Mouse (Mus musculus) kidney, embryonic 14.5 days (tissue): ENCODE results near the gene Ube2d1. TPM values are rescaled to one million over a fixed set of nuclear protein-coding genes. Genes with fewer than 3 reads are reported as not detected.
A peak's percentile ranks its signal among the peaks of the same experiment; 100 is the strongest.

Source experiments
- ATAC-seq: fragments of 200-750 bp; cut with Nextera tagmentation; 2 replicates; pipeline ENCODE4 v1.8.0; 2017; ENCODE audit warnings: moderate number of reproducible peaks, mild to moderate bottlenecking, moderate TSS enrichment, moderate library complexity; ENCODE audit not compliant: low FRiP score, low TSS enrichment
- H3K27ac ChIP-seq: fragments of 300-500 bp; sonication (generic); 2 replicates; pipeline ENCODE4 v1.5.1; 2014; ENCODE audit warnings: low read depth, mild to moderate bottlenecking, low read length, moderate library complexity, mixed read lengths
- H3K27me3 ChIP-seq: fragments of 300-500 bp; sonication (generic); 2 replicates; pipeline ENCODE4 v1.6.1; 2014; ENCODE audit warnings: mild to moderate bottlenecking, low read length; ENCODE audit not compliant: control insufficient read depth, insufficient read depth
- H3K36me3 ChIP-seq: fragments of 300-500 bp; sonication (generic); 2 replicates; pipeline ENCODE4 v1.6.1; 2014; ENCODE audit warnings: low read length, mixed read lengths; ENCODE audit not compliant: control insufficient read depth, insufficient read depth
- H3K4me1 ChIP-seq: fragments of 300-500 bp; sonication (generic); 2 replicates; pipeline ENCODE4 v1.6.1; 2014; ENCODE audit warnings: low read length, mixed read lengths; ENCODE audit not compliant: control insufficient read depth, insufficient read depth
- H3K4me2 ChIP-seq: fragments of 300-500 bp; sonication (generic); replicated peaks from 2 replicates; pipeline ENCODE4 v1.6.1; 2014; ENCODE audit warnings: low read depth, mild to moderate bottlenecking, low read length
- H3K4me3 ChIP-seq: fragments of 300-500 bp; sonication (generic); 2 replicates; pipeline ENCODE4 v1.5.1; 2014; ENCODE audit warnings: mild to moderate bottlenecking, low read length
- H3K9ac ChIP-seq: fragments of 300-500 bp; sonication (generic); 2 replicates; pipeline ENCODE4 v1.6.1; 2014; ENCODE audit warnings: low read depth, mild to moderate bottlenecking, low read length, moderate library complexity
- H3K9me3 ChIP-seq: fragments of 300-500 bp; sonication (generic); 2 replicates; pipeline ENCODE4 v1.6.1; 2016; ENCODE audit warnings: low read length; ENCODE audit not compliant: control insufficient read depth
- WGBS: fragments of 180-500 bp; shearing (Covaris S2); extraction: QIAGEN DNeasy Blood & Tissue Kit; methylation state at CpG from one replicate; pipeline ENCODE4 v1.1.7; 2014; 5-methylcytosine and 5-hydroxymethylcytosine counted together
- polyA plus RNA-seq: library from polyadenylated mRNA; unstranded; fragments of >200 nt; fragmentation: Nextera tagmentation; extraction: Ambion mirVana; gene quantifications from 2 replicates; pipeline ENCODE4 v1.2.1, GENCODE M21; 2014

Ube2d1 gene
- polyA plus RNA-seq, 1 experiment from 2014 or later = 83.1 TPM

DNA sequence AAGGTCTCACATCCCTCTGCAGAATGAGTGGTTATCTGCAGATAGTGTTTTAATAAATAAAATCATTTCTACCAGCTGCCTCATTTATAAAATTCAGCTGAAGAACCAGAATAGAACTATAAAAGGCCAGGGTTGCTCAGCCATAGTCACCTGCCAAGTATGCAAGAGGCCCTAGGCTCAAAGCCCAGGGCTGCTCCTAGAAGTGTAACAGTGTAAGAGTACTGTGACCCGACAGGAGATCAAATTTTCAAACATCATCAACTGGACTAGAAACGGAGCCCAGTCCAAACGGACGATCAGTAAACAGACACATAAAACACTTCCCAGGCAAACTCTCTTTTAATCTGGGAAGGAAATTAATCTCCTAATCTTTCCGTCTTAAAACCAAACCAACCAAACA lies 33.2 kb downstream of the Ube2d1 start:
- Histone ChIP-seq H3K27me3 (no peaks in the 10 kb centered on the region), H3K9me3 (no peaks in the 10 kb centered on the region), H3K36me3 (peaks cover 10% of the 10 kb centered on the region; the same call in 1 of the 2 replicates), H3K4me2 (no peak overlapping the region), H3K27ac (no peak overlapping the region), H3K4me1 (no peaks in the 10 kb centered on the region), H3K4me3 (no peak overlapping the region), H3K9ac (no peak overlapping the region)
- no peak for ATAC-seq
- 65% methylated on average over 5 of the region's 5 CpGs for WGBS

DNA sequence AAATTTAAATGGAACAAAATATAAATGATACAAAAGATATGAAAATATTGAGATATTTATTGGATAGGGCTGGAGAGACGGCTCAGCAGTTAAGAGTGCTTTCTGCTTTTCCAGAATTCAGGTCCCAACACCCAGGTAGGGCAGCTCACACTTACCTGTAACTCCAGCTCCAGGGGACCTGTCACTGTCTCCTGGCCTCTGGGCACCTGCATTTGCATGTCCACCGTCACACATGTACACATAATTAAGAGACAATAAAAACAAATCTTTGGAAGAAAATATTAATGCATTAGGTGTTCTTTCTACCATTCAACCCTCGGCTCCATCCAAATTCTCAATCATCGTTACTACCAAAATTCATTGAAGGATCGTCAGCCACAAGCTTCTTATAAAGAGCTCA lies 33.8 kb downstream of the Ube2d1 start:
- ATAC-seq = no peak
- WGBS = 92% methylated on average over 5 of the region's 5 CpGs
- Histone ChIP-seq H3K27me3 (no peaks in the 10 kb centered on the region), H3K9ac (no peak overlapping the region), H3K9me3 (no peaks in the 10 kb centered on the region), H3K27ac (no peak overlapping the region), H3K4me2 (no peak overlapping the region), H3K36me3 (peaks cover 10% of the 10 kb centered on the region; the same call in 1 of the 2 replicates), H3K4me1 (no peaks in the 10 kb centered on the region), H3K4me3 (no peak overlapping the region)

DNA sequence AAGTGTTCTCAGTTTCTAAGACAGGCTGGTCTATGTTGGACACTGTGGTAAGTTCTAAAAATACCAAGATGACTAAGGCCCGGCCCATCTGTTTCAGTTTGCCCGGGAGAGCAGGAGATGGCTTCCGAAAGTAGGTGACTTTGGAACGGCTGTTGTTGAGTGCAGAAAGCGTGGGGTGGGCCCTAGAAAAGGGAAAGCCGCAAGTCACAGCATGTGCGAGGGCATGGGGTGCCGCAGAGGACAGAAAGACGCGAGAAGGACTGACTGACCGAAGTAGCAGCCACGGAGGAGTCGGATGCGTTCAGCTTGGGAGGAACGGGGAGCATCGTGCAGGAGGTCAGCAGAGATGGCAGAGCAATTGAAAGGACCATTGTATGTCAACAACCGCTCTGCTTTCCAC lies 34.6 kb downstream of the Ube2d1 start:
- WGBS = 85% methylated on average over 17 of the region's 17 CpGs

GRCm38 (mm10) chr10:71249086-71249880 lies 35.8 kb downstream of the Ube2d1 start:
- Histone ChIP-seq H3K9me3 (no peaks in the 10 kb centered on the region), H3K27me3 (no peaks in the 10 kb centered on the region), H3K4me1 (no peaks in the 10 kb centered on the region), H3K4me3 (no peak overlapping the region), H3K4me2 (no peak overlapping the region), H3K9ac (no peak overlapping the region), H3K36me3 (no peaks in the 10 kb centered on the region), H3K27ac (no peak overlapping the region)
- ATAC-seq = no peak
- 85% methylated on average over 10 of the region's 10 CpGs for WGBS

More for the DNA sequence above, 34.6 kb downstream of the Ube2d1 start:
- H3K27ac ChIP-seq = no peak overlapping the region
- ATAC-seq = no peak
- H3K9ac ChIP-seq = no peak overlapping the region
- no peak overlapping the region for H3K4me3 ChIP-seq
- no peaks in the 10 kb centered on the region for H3K27me3 ChIP-seq
- H3K36me3 ChIP-seq = peaks cover 7% of the 10 kb centered on the region; the same call in 1 of the 2 replicates
- H3K4me2 ChIP-seq = no peak overlapping the region
- no peaks in the 10 kb centered on the region for H3K4me1 ChIP-seq
- H3K9me3 ChIP-seq = no peaks in the 10 kb centered on the region

DNA sequence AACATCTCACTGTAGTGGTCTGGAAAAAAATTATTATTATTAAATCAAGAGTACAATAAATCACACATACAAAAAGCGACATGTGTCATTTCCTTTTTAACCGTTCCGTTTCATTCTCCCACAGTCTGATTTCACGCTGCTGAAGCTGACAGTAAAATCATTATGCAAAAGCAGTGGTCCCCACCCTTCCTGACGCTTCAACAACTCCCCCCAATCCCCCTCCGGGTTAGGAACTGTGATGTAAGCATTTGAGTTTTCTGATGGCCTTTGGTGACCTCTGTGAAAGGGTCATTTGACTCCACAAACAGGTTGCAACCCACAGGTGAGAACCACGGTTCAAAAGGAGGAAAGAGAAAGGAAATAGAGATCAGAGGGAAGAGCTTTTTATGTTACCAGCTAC lies 38.1 kb downstream of the Ube2d1 start:
- no peak for ATAC-seq
- 20% methylated on average over 7 of the region's 7 CpGs for WGBS
- Histone ChIP-seq H3K36me3 (no peaks in the 10 kb centered on the region), H3K4me3 (no peak overlapping the region), H3K27ac (no peak overlapping the region), H3K27me3 (no peaks in the 10 kb centered on the region), H3K9ac (no peak overlapping the region), H3K9me3 (no peaks in the 10 kb centered on the region), H3K4me2 (no peak overlapping the region), H3K4me1 (no peaks in the 10 kb centered on the region)

DNA sequence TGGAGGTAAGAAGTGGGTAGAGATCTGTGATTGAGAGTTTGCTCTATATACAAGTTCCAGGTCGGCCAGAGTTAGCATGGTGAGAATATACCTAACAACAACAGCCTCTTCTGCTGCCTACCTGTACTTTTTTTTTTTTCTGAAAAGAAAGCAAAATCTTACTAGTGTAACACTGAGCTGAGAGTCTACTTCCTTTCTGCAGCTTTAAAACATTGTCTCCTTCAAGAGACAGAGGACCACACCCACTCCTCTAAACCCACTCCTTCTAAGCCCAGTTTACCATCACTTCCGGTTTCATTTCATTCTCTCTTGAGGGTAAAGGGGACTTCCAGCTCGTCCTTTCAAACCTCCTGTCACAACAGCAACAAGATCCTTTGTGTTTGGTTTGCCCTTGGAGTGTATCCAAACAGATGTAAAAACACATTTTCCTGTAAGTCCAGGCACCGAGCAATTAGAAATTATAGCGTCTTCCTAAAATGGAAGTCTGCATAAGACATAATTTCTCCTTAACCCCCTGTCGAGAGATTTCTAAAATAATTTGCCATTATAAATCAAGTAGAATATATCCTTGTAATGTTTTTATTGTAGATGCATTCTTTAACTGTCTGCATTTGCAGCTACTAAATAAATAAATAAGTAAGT lies 45.5 kb downstream of the Ube2d1 start:
- H3K9ac ChIP-seq = no peak overlapping the region
- ATAC-seq = no peak
- WGBS = 45% methylated on average over 6 of the region's 6 CpGs
- H3K4me1 ChIP-seq = peaks cover 10% of the 10 kb centered on the region; the same call in 1 of the 2 replicates
- H3K4me3 ChIP-seq = no peak overlapping the region
- peaks cover 8% of the 10 kb centered on the region for H3K36me3 ChIP-seq
- no peak overlapping the region for H3K27ac ChIP-seq
- H3K4me2 ChIP-seq = 0 out of 2 replicates have a peak overlapping the region, but pooled peaks have one; percentile 12
- no peaks in the 10 kb centered on the region for H3K27me3 ChIP-seq
- no peaks in the 10 kb centered on the region for H3K9me3 ChIP-seq

DNA sequence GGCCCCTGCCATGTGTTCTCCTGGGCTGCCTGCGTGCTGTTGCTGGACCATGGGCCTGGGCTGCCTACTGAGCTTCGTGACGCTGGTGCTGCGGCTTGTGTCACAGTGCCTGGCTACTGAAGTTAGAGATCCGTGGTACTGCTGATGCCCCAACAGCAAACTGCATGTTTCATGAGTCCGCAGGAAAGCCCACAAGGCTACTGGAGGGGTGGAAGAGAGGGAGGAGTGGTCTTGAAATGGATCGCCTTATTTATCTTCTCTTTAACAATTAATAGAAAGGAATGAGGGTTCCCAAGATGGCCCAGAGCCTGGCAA lies 46.9 kb downstream of the Ube2d1 start, which contains the start of gene Tfam:
Gene Tfam, minus strand, starts transcription at position 41 of the 315 bp plus-strand sequence.
- peaks cover 10% of the 10 kb centered on the region; the same call in 1 of the 2 replicates for H3K4me1 ChIP-seq
- WGBS = 4% methylated on average over 7 of the region's 7 CpGs
- no peaks in the 10 kb centered on the region for H3K9me3 ChIP-seq
- H3K27me3 ChIP-seq = no peaks in the 10 kb centered on the region
- peaks cover 21% of the 10 kb centered on the region for H3K36me3 ChIP-seq
- H3K4me3 ChIP-seq = peak within 1 kb of the TSS; percentile 82
- no peak for ATAC-seq
- peak within 1 kb of the TSS; percentile 83 for H3K9ac ChIP-seq
- H3K4me2 ChIP-seq = peak within 1 kb of the TSS; percentile 81
- H3K27ac ChIP-seq = peak within 1 kb of the TSS; percentile 68; the same call in 1 of the 2 replicates

DNA sequence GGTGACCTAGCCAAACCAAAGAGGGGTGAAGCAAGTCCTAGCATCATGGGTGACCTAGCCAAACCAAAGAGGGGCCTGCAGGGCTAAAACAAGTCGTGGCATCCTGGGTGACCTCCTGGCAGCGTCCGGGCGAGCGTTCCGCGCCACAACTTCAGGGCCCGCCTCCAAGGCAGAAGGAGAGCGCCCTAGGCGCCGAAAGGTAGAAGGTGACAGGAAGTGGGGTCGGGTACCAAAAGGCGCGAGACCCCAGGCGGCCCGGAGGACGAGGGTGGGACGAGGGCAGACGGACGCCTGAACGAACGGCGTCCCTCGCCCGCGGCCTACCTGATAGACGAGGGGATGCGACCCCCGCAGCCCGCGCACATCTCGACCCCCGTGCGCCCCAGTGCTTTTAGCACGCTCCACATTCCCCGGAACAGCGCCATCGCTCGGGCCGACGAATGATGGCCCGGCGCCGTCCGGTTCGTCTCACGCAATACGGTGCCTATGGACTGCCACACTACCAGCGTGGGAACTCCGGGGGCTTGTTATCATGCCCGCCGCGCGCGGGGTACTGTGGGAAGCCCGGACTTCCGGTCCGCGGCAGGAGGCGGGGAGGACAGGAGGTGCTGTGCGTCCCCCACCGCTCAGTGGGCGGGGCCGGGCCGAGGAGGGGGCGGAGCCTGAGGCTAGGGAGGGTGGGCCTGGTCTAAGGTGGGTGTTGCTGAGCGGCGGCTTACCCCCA lies 47.4 kb downstream of the Ube2d1 start:
- Histone ChIP-seq H3K4me2 (peak overlapping the region; percentile 81), H3K27ac (peak overlapping the region; percentile 68; the same call in 1 of the 2 replicates), H3K36me3 (peaks cover 26% of the 10 kb centered on the region), H3K9me3 (no peaks in the 10 kb centered on the region), H3K4me3 (peak overlapping the region; percentile 82), H3K27me3 (no peaks in the 10 kb centered on the region), H3K4me1 (peaks cover 10% of the 10 kb centered on the region; the same call in 1 of the 2 replicates), H3K9ac (peak overlapping the region; percentile 83)
- WGBS = under 1% methylated on average over 60 of the region's 68 CpGs
- ATAC-seq = peak; percentile 98
